Mouse (Mus musculus) forebrain, embryonic 11.5 days (tissue): ENCODE data around the gene Taf4. TPM values are rescaled to one million over a fixed set of nuclear protein-coding genes. Genes with fewer than 3 reads are reported as not detected.

Experiments
- ATAC-seq: fragments of 200-750 bp; cut with Nextera tagmentation; replicated peaks from 2 replicates; pipeline ENCODE4 v1.8.0; 2017; ENCODE audit warnings: moderate TSS enrichment; ENCODE audit not compliant: low FRiP score
- DNase-seq: peaks from one replicate; pipeline ENCODE4 v3.0.0-alpha.2; 2017; ENCODE audit warnings: low spot score
- H3K27ac ChIP-seq: fragments of 300-500 bp; sonication (generic); 2 replicates; pipeline ENCODE4 v1.5.1; 2014; ENCODE audit warnings: low read depth, low read length
- H3K27me3 ChIP-seq: fragments of 300-500 bp; sonication (generic); 2 replicates; pipeline ENCODE4 v1.6.1; 2014; ENCODE audit warnings: mild to moderate bottlenecking, low read length, mixed read lengths; ENCODE audit not compliant: control insufficient read depth, insufficient read depth
- H3K36me3 ChIP-seq: fragments of 300-500 bp; sonication (generic); 2 replicates; pipeline ENCODE4 v1.6.1; 2014; ENCODE audit warnings: mild to moderate bottlenecking, low read length, moderate library complexity, mixed read lengths; ENCODE audit not compliant: control insufficient read depth, insufficient read depth
- H3K4me1 ChIP-seq: fragments of 300-500 bp; sonication (generic); replicated peaks from 2 replicates; pipeline ENCODE4 v1.6.1; 2014; ENCODE audit warnings: low read length, mixed read lengths; ENCODE audit not compliant: control insufficient read depth, insufficient read depth
- H3K4me2 ChIP-seq: fragments of 300-500 bp; sonication (generic); 2 replicates; pipeline ENCODE4 v1.6.1; 2014; ENCODE audit warnings: low read depth, mild to moderate bottlenecking, low read length, moderate library complexity, mixed read lengths; ENCODE audit not compliant: severe bottlenecking
- H3K4me3 ChIP-seq: fragments of 300-500 bp; sonication (generic); 2 replicates; pipeline ENCODE4 v1.5.1; 2014; ENCODE audit warnings: low read depth, low read length
- H3K9ac ChIP-seq: fragments of 300-500 bp; sonication (generic); 2 replicates; pipeline ENCODE4 v1.6.1; 2014; ENCODE audit warnings: low read length
- H3K9me3 ChIP-seq: fragments of 300-500 bp; sonication (generic); 2 replicates; pipeline ENCODE4 v1.6.1; 2016; ENCODE audit warnings: low read length, mixed read lengths; ENCODE audit not compliant: control insufficient read depth
- WGBS: fragments of 180-500 bp; shearing (Covaris S2); extraction: QIAGEN DNeasy Blood & Tissue Kit; methylation state at CpG from one replicate; pipeline ENCODE4 v1.1.7; 2014; 5-methylcytosine and 5-hydroxymethylcytosine counted together
- polyA plus RNA-seq: library from polyadenylated mRNA; unstranded; fragments of >200 nt; fragmentation: Nextera tagmentation; extraction: Ambion mirVana; gene quantifications from 2 replicates; pipeline ENCODE4 v1.2.1, GENCODE M21; 2014

Gene Taf4
- polyA plus RNA-seq, 1 experiment from 2014 or later, result 8.2 TPM

- Histone ChIP-seq H3K9me3 (no peaks in the 10 kb centered on the region), H3K4me3 (no peak overlapping the region), H3K36me3 (no peaks in the 10 kb centered on the region), H3K27me3 (no peaks in the 10 kb centered on the region), H3K4me2 (no peak overlapping the region), H3K27ac (no peak overlapping the region), H3K9ac (no peak overlapping the region), H3K4me1 (no peaks in the 10 kb centered on the region)
- 54% methylated on average over 1 of the region's 1 CpGs for WGBS
- ATAC-seq (no peak), DNase-seq (no peak)
Observed at GRCm38 (mm10) chr2:179989098-179989497, 12.7 kb upstream of the Taf4 start.

- Histone ChIP-seq H3K9ac (no peak overlapping the region), H3K4me2 (no peak overlapping the region), H3K27ac (no peak overlapping the region), H3K27me3 (no peaks in the 10 kb centered on the region), H3K36me3 (no peaks in the 10 kb centered on the region), H3K9me3 (no peaks in the 10 kb centered on the region), H3K4me1 (no peaks in the 10 kb centered on the region), H3K4me3 (no peak overlapping the region)
- DNase-seq (peak; percentile 23), ATAC-seq (no peak)
- 77% methylated on average over 10 of the region's 10 CpGs for WGBS
Observed at GRCm38 (mm10) chr2:179986437-179987022, 10.1 kb upstream of the Taf4 start.

GRCm38 (mm10) chr2:179985695-179986094 lies 9.2 kb upstream of the Taf4 start:
- H3K4me2 ChIP-seq, result no peak overlapping the region
- no peak overlapping the region for H3K4me3 ChIP-seq
- H3K27ac ChIP-seq, result no peak overlapping the region
- no peak for DNase-seq
- no peak for ATAC-seq
- 75% methylated on average over 1 of the region's 1 CpGs for WGBS
- no peaks in the 10 kb centered on the region for H3K9me3 ChIP-seq
- no peaks in the 10 kb centered on the region for H3K36me3 ChIP-seq
- no peaks in the 10 kb centered on the region for H3K27me3 ChIP-seq
- H3K4me1 ChIP-seq, result no peaks in the 10 kb centered on the region
- H3K9ac ChIP-seq, result no peak overlapping the region

GRCm38 (mm10) chr2:179984830-179985229 lies 8.4 kb upstream of the Taf4 start:
- Histone ChIP-seq H3K4me3 (no peak overlapping the region), H3K9ac (no peak overlapping the region), H3K27me3 (no peaks in the 10 kb centered on the region), H3K9me3 (no peaks in the 10 kb centered on the region), H3K36me3 (no peaks in the 10 kb centered on the region), H3K27ac (no peak overlapping the region), H3K4me1 (no peaks in the 10 kb centered on the region), H3K4me2 (no peak overlapping the region)
- DNase-seq (no peak), ATAC-seq (no peak)
- 45% methylated on average over 7 of the region's 7 CpGs for WGBS

- Histone ChIP-seq H3K4me1 (no peaks in the 10 kb centered on the region), H3K36me3 (no peaks in the 10 kb centered on the region), H3K27ac (no peak overlapping the region), H3K4me2 (no peak overlapping the region), H3K9ac (no peak overlapping the region), H3K27me3 (no peaks in the 10 kb centered on the region), H3K4me3 (no peak overlapping the region), H3K9me3 (no peaks in the 10 kb centered on the region)
- no peak for DNase-seq
- 83% methylated on average over 3 of the region's 3 CpGs for WGBS
- no peak for ATAC-seq
Observed at GRCm38 (mm10) chr2:179982715-179983114, 6.3 kb upstream of the Taf4 start.

GRCm38 (mm10) chr2:179980616-179981015 lies 4.2 kb upstream of the Taf4 start:
- no peaks in the 10 kb centered on the region for H3K9me3 ChIP-seq
- DNase-seq (no peak), ATAC-seq (no peak)
- H3K4me3 ChIP-seq, result no peak overlapping the region
- no peak overlapping the region for H3K27ac ChIP-seq
- no peaks in the 10 kb centered on the region for H3K27me3 ChIP-seq
- WGBS, result 69% methylated on average over 4 of the region's 4 CpGs
- H3K9ac ChIP-seq, result no peak overlapping the region
- no peak overlapping the region for H3K4me2 ChIP-seq
- 0 out of 2 replicates have a peak, but pooled peaks cover 2% of the 10 kb centered on the region for H3K4me1 ChIP-seq
- H3K36me3 ChIP-seq, result no peaks in the 10 kb centered on the region

- no peak overlapping the region for H3K27ac ChIP-seq
- H3K4me1 ChIP-seq, result peaks cover 2% of the 10 kb centered on the region; the same call in 1 of the 2 replicates
- 81% methylated on average over 8 of the region's 8 CpGs for WGBS
- H3K9me3 ChIP-seq, result no peaks in the 10 kb centered on the region
- no peak overlapping the region for H3K9ac ChIP-seq
- no peak for ATAC-seq
- no peaks in the 10 kb centered on the region for H3K36me3 ChIP-seq
- H3K4me2 ChIP-seq, result no peak overlapping the region
- H3K27me3 ChIP-seq, result no peaks in the 10 kb centered on the region
- DNase-seq, result no peak
- no peak overlapping the region for H3K4me3 ChIP-seq
Observed at GRCm38 (mm10) chr2:179979836-179980235, 3.4 kb upstream of the Taf4 start.

- no peaks in the 10 kb centered on the region for H3K9me3 ChIP-seq
- H3K27ac ChIP-seq, result no peak overlapping the region
- H3K27me3 ChIP-seq, result no peaks in the 10 kb centered on the region
- H3K4me3 ChIP-seq, result no peak overlapping the region
- no peak overlapping the region for H3K4me2 ChIP-seq
- no peak overlapping the region for H3K9ac ChIP-seq
- ATAC-seq, result no peak
- H3K36me3 ChIP-seq, result no peaks in the 10 kb centered on the region
- H3K4me1 ChIP-seq, result peaks cover 16% of the 10 kb centered on the region
- DNase-seq, result no peak
- WGBS, result 69% methylated on average over 3 of the region's 3 CpGs
Observed at GRCm38 (mm10) chr2:179978250-179978649, 1.8 kb upstream of the Taf4 start.

GRCm38 (mm10) chr2:179977344-179978025 lies 1.0 kb upstream of the Taf4 start:
- WGBS, result 8% methylated on average over 10 of the region's 10 CpGs
- no peak for ATAC-seq
- Histone ChIP-seq H3K27ac (peak overlapping the region; percentile 85; the same call in 1 of the 2 replicates), H3K4me3 (peak overlapping the region; percentile 92), H3K4me2 (peak overlapping the region; percentile 62), H3K9ac (peak overlapping the region; percentile 95), H3K4me1 (peaks cover 18% of the 10 kb centered on the region), H3K36me3 (no peaks in the 10 kb centered on the region), H3K9me3 (no peaks in the 10 kb centered on the region), H3K27me3 (no peaks in the 10 kb centered on the region)
- DNase-seq, result no peak
